Mouse (Mus musculus) spleen, adult 2 months (tissue): ENCODE measurements around the gene Il1f10.

Source experiments
- CTCF ChIP-seq: fragments of 200-500 bp; IDR thresholded peaks from 2 replicates; pipeline ENCODE4 v1.5.1; 2011; ENCODE audit warnings: mild to moderate bottlenecking, inconsistent platforms; ENCODE audit not compliant: insufficient read depth, insufficient read length, insufficient replicate concordance; ENCODE audit errors: extremely low read depth
- POLR2A ChIP-seq: fragments of 200-500 bp; IDR thresholded peaks from 2 replicates; pipeline ENCODE4 v1.6.1; 2011; ENCODE audit warnings: low read depth, low read length, inconsistent platforms

GRCm38 (mm10) chr2:24290896-24291295, at the start of gene Il1f10:
- TF ChIP-seq POLR2A (no peak), CTCF (no peak)
